Mouse (Mus musculus): ENCODE results near the gene Olfr433.

GRCm38 (mm10) chr1:174055248-174055647 lies 14.7 kb downstream of the Olfr433 start:
- no peak for TF ChIP-seq CTCF (conservative IDR thresholded peaks at IDR 0.05; ENCODE audit: low read length)
- no peak for TF ChIP-seq NANOG (IDR thresholded peaks at IDR 0.05; ENCODE audit: borderline replicate concordance, low read length)

Measured in E14TG2a.4 (cell line).